Mouse (Mus musculus) liver, embryonic 16.5 days (tissue): ENCODE results near the gene Gm21366. TPM values are rescaled to one million over a fixed set of nuclear protein-coding genes. Genes with fewer than 3 reads are reported as not detected.
"Not testable (repeated sequence)": the region's sequence is repeated elsewhere in the genome, so short reads cannot be mapped to it uniquely, and the experiment has no call there.

Experiments
- ATAC-seq: fragments of 200-750 bp; cut with Nextera tagmentation; 2 replicates; pipeline ENCODE4 v1.8.0; 2017; ENCODE audit warnings: low read depth, mild to moderate bottlenecking, moderate number of reproducible peaks, moderate library complexity
- H3K27ac ChIP-seq: fragments of 300-500 bp; sonication (generic); 2 replicates; pipeline ENCODE4 v1.5.1; 2014; ENCODE audit warnings: mild to moderate bottlenecking, low read length
- H3K27me3 ChIP-seq: fragments of 300-500 bp; sonication (generic); 2 replicates; pipeline ENCODE4 v1.6.1; 2014; ENCODE audit warnings: low read depth, low read length, mixed read lengths; ENCODE audit not compliant: control insufficient read depth, insufficient read depth
- H3K36me3 ChIP-seq: fragments of 300-500 bp; sonication (generic); 2 replicates; pipeline ENCODE4 v1.6.1; 2014; ENCODE audit warnings: mild to moderate bottlenecking; ENCODE audit not compliant: control insufficient read depth, insufficient read depth
- H3K4me1 ChIP-seq: fragments of 300-500 bp; sonication (generic); 2 replicates; pipeline ENCODE4 v1.6.1; 2014; ENCODE audit warnings: low read depth, low read length, mixed read lengths; ENCODE audit not compliant: control insufficient read depth
- H3K4me2 ChIP-seq: fragments of 300-500 bp; sonication (generic); 2 replicates; pipeline ENCODE4 v1.6.1; 2014; ENCODE audit warnings: low read depth, low read length, mixed read lengths
- H3K4me3 ChIP-seq: fragments of 300-500 bp; sonication (generic); 2 replicates; pipeline ENCODE4 v1.5.1; 2014; ENCODE audit warnings: low read depth, mild to moderate bottlenecking, low read length
- H3K9ac ChIP-seq: fragments of 300-500 bp; sonication (generic); 2 replicates; pipeline ENCODE4 v1.6.1; 2014; ENCODE audit warnings: low read depth, low read length
- H3K9me3 ChIP-seq: fragments of 300-500 bp; sonication (generic); replicated peaks from 2 replicates; pipeline ENCODE4 v1.6.1; 2016; ENCODE audit warnings: low read length; ENCODE audit not compliant: control insufficient read depth
- WGBS: fragments of 180-500 bp; shearing (Covaris S2); extraction: QIAGEN DNeasy Blood & Tissue Kit; methylation state at CpG from one replicate; pipeline ENCODE4 v1.1.7; 2014; ENCODE audit not compliant: insufficient replicate concordance; 5-methylcytosine and 5-hydroxymethylcytosine counted together
- polyA plus RNA-seq: library from polyadenylated mRNA; unstranded; fragments of >200 nt; fragmentation: Nextera tagmentation; extraction: Ambion mirVana; gene quantifications from 2 replicates; pipeline ENCODE4 v1.2.1, GENCODE M21; 2015

The Gm21366 gene
- polyA plus RNA-seq: not detected in 2 replicates

- not testable (repeated sequence) for H3K27me3 ChIP-seq, H3K9me3 ChIP-seq
Observed at GRCm38 (mm10) chrY:22861156-22861555, at the start of gene Gm21366. TSS of gene Gm21366 (minus strand) at chrY:22861256.

More at GRCm38 (mm10) chrY:22861156-22861555, at the start of gene Gm21366:
- not testable (repeated sequence) for H3K4me2 ChIP-seq, ATAC-seq, H3K27ac ChIP-seq, H3K4me3 ChIP-seq, H3K4me1 ChIP-seq, H3K36me3 ChIP-seq, H3K9ac ChIP-seq
- no CpG with 5 or more reads among the region's 6 CpGs for WGBS
